Mouse (Mus musculus): ENCODE results near the gene Patj. TPM values are rescaled to one million over a fixed set of nuclear protein-coding genes. Genes with fewer than 3 reads are reported as not detected.

The Patj gene
- polyA plus RNA-seq, 1 experiment from 2014 or later, result 1.4 TPM

GRCm38 (mm10) chr4:98667009-98667408 is 271.4 kb downstream of the Patj start:
- Histone ChIP-seq H3K27me3 (no peaks in the 10 kb centered on the region), H3K36me3 (no peaks in the 10 kb centered on the region), H3K9ac (no peak overlapping the region), H3K4me2 (no peak overlapping the region), H3K9me3 (replicated peaks) (no peaks in the 10 kb centered on the region), H3K27ac (no peak overlapping the region), H3K4me1 (replicated peaks) (no peaks in the 10 kb centered on the region), H3K4me3 (replicated peaks) (no peak overlapping the region)
- ATAC-seq (ENCODE audit: low read depth) (no peak), DNase-seq (no peak)
- 60% methylated on average over 3 of the region's 3 CpGs for WGBS (ENCODE audit: insufficient replicate concordance)

GRCm38 (mm10) chr4:98677506-98677905 is 281.9 kb downstream of the Patj start:
- whole genome bisulfite sequencing (ENCODE audit: insufficient replicate concordance), result 68% methylated on average over 9 of the region's 9 CpGs
- DNase-seq, result no peak
- H3K27me3 ChIP-seq, result no peaks in the 10 kb centered on the region
- H3K36me3 ChIP-seq, result no peaks in the 10 kb centered on the region
- no peak for ATAC-seq (ENCODE audit: low read depth)
- no peak overlapping the region for H3K4me3 ChIP-seq (replicated peaks)
- no peak overlapping the region for H3K9ac ChIP-seq
- H3K9me3 ChIP-seq (replicated peaks), result no peaks in the 10 kb centered on the region
- H3K4me1 ChIP-seq (replicated peaks), result no peaks in the 10 kb centered on the region
- H3K27ac ChIP-seq, result no peak overlapping the region
- no peak overlapping the region for H3K4me2 ChIP-seq

- WGBS (ENCODE audit: insufficient replicate concordance), result 73% methylated on average over 11 of the region's 11 CpGs
- Histone ChIP-seq H3K4me3 (replicated peaks) (no peak overlapping the region), H3K4me1 (replicated peaks) (no peaks in the 10 kb centered on the region), H3K9ac (no peak overlapping the region), H3K27ac (no peak overlapping the region), H3K4me2 (no peak overlapping the region), H3K9me3 (replicated peaks) (no peaks in the 10 kb centered on the region), H3K27me3 (no peaks in the 10 kb centered on the region), H3K36me3 (no peaks in the 10 kb centered on the region)
- no peak for ATAC-seq (ENCODE audit: low read depth)
- no peak for DNase-seq
Observed at GRCm38 (mm10) chr4:98686678-98687267, 291.2 kb downstream of the Patj start.

- ATAC-seq (ENCODE audit: low read depth), result no peak
- Histone ChIP-seq H3K36me3 (no peaks in the 10 kb centered on the region), H3K4me2 (no peak overlapping the region), H3K4me3 (replicated peaks) (no peak overlapping the region), H3K27me3 (no peaks in the 10 kb centered on the region), H3K27ac (no peak overlapping the region), H3K4me1 (replicated peaks) (no peaks in the 10 kb centered on the region), H3K9ac (no peak overlapping the region), H3K9me3 (replicated peaks) (no peaks in the 10 kb centered on the region)
- 73% methylated on average over 11 of the region's 11 CpGs for WGBS (ENCODE audit: insufficient replicate concordance)
- DNase-seq, result no peak
Observed at GRCm38 (mm10) chr4:98688116-98688515, 292.5 kb downstream of the Patj start.

- Histone ChIP-seq H3K9ac (no peak overlapping the region), H3K4me1 (replicated peaks) (no peaks in the 10 kb centered on the region), H3K27ac (no peak overlapping the region), H3K27me3 (no peaks in the 10 kb centered on the region), H3K4me3 (replicated peaks) (no peak overlapping the region), H3K9me3 (replicated peaks) (no peaks in the 10 kb centered on the region), H3K36me3 (no peaks in the 10 kb centered on the region), H3K4me2 (no peak overlapping the region)
- 69% methylated on average over 9 of the region's 9 CpGs for WGBS (ENCODE audit: insufficient replicate concordance)
- no peak for DNase-seq
- no peak for ATAC-seq (ENCODE audit: low read depth)
Observed at GRCm38 (mm10) chr4:98688520-98688919, 292.9 kb downstream of the Patj start.

GRCm38 (mm10) chr4:98689988-98690387 is 294.4 kb downstream of the Patj start:
- 60% methylated on average over 1 of the region's 1 CpGs for WGBS (ENCODE audit: insufficient replicate concordance)
- Histone ChIP-seq H3K27ac (no peak overlapping the region), H3K4me3 (replicated peaks) (no peak overlapping the region), H3K36me3 (no peaks in the 10 kb centered on the region), H3K9ac (no peak overlapping the region), H3K4me2 (no peak overlapping the region), H3K9me3 (replicated peaks) (no peaks in the 10 kb centered on the region), H3K4me1 (replicated peaks) (no peaks in the 10 kb centered on the region), H3K27me3 (no peaks in the 10 kb centered on the region)
- no peak for DNase-seq
- ATAC-seq (ENCODE audit: low read depth), result no peak

- Histone ChIP-seq H3K4me1 (replicated peaks) (no peaks in the 10 kb centered on the region), H3K9ac (no peak overlapping the region), H3K4me2 (no peak overlapping the region), H3K36me3 (no peaks in the 10 kb centered on the region), H3K4me3 (replicated peaks) (no peak overlapping the region), H3K27ac (no peak overlapping the region), H3K27me3 (no peaks in the 10 kb centered on the region), H3K9me3 (replicated peaks) (no peaks in the 10 kb centered on the region)
- WGBS (ENCODE audit: insufficient replicate concordance), result 30% methylated on average over 9 of the region's 9 CpGs
- ATAC-seq (ENCODE audit: low read depth), result peak; percentile 89
- no peak for DNase-seq
Observed at GRCm38 (mm10) chr4:98693465-98694185, 298.0 kb downstream of the Patj start.

- Histone ChIP-seq H3K36me3 (no peaks in the 10 kb centered on the region), H3K4me1 (replicated peaks) (no peaks in the 10 kb centered on the region; the same call in 1 of the 2 replicates), H3K27ac (no peak overlapping the region), H3K9ac (no peak overlapping the region), H3K27me3 (no peaks in the 10 kb centered on the region), H3K4me2 (no peak overlapping the region), H3K4me3 (replicated peaks) (no peak overlapping the region), H3K9me3 (replicated peaks) (no peaks in the 10 kb centered on the region)
- ATAC-seq (ENCODE audit: low read depth) (no peak), DNase-seq (no peak)
- WGBS (ENCODE audit: insufficient replicate concordance), result 64% methylated on average over 4 of the region's 4 CpGs
Observed at GRCm38 (mm10) chr4:98697932-98698331, 302.3 kb downstream of the Patj start.

GRCm38 (mm10) chr4:98698921-98699320 is 303.3 kb downstream of the Patj start:
- 18% methylated on average over 3 of the region's 3 CpGs for WGBS (ENCODE audit: insufficient replicate concordance)
- Histone ChIP-seq H3K4me2 (no peak overlapping the region), H3K9me3 (replicated peaks) (no peaks in the 10 kb centered on the region), H3K36me3 (no peaks in the 10 kb centered on the region), H3K4me3 (replicated peaks) (no peak overlapping the region), H3K27me3 (no peaks in the 10 kb centered on the region), H3K9ac (no peak overlapping the region), H3K27ac (no peak overlapping the region), H3K4me1 (replicated peaks) (no peaks in the 10 kb centered on the region; the same call in 1 of the 2 replicates)
- no peak for DNase-seq
- no peak for ATAC-seq (ENCODE audit: low read depth)

- Histone ChIP-seq H3K4me3 (replicated peaks) (no peak overlapping the region), H3K9me3 (replicated peaks) (no peaks in the 10 kb centered on the region), H3K27ac (no peak overlapping the region), H3K4me1 (replicated peaks) (no peaks in the 10 kb centered on the region; the same call in 1 of the 2 replicates), H3K36me3 (no peaks in the 10 kb centered on the region), H3K27me3 (no peaks in the 10 kb centered on the region), H3K4me2 (no peak overlapping the region), H3K9ac (no peak overlapping the region)
- ATAC-seq (ENCODE audit: low read depth) (no peak), DNase-seq (no peak)
- 60% methylated on average over 3 of the region's 3 CpGs for WGBS (ENCODE audit: insufficient replicate concordance)
Observed at GRCm38 (mm10) chr4:98700156-98700555, 304.6 kb downstream of the Patj start.

GRCm38 (mm10) chr4:98702201-98702894 is 306.8 kb downstream of the Patj start:
- ATAC-seq (ENCODE audit: low read depth), result no peak
- Histone ChIP-seq H3K9me3 (replicated peaks) (no peaks in the 10 kb centered on the region), H3K4me1 (replicated peaks) (no peaks in the 10 kb centered on the region; the same call in 1 of the 2 replicates), H3K4me3 (replicated peaks) (no peak overlapping the region), H3K9ac (no peak overlapping the region), H3K36me3 (no peaks in the 10 kb centered on the region), H3K27me3 (no peaks in the 10 kb centered on the region), H3K4me2 (no peak overlapping the region), H3K27ac (no peak overlapping the region)
- WGBS (ENCODE audit: insufficient replicate concordance), result 32% methylated on average over 12 of the region's 12 CpGs
- no peak for DNase-seq
